Mouse (Mus musculus): Measurements from ENCODE around the gene Rpl38.

- no peak for TF ChIP-seq POLR2A (IDR thresholded peaks at IDR 0.05; ENCODE audit: low read depth, low read length)
- no peak for TF ChIP-seq CTCF (IDR thresholded peaks at IDR 0.05; ENCODE audit: borderline replicate concordance, insufficient read depth, low read length)
Measured at GRCm38 (mm10) chr11:114687574-114688188, 19.4 kb downstream of the Rpl38 start.

All from embryonic fibroblast, embryonic 13.5 days (primary cell).